ENCODE assay signal across 15 mouse cellular contexts in genomic region chr8:121126191-121126590, GRCm38 (mm10). TPM values are rescaled to one million over a fixed set of nuclear protein-coding genes. Genes with fewer than 3 reads are reported as not detected.
A peak's percentile ranks its signal among the peaks of the same experiment; 100 is the strongest.
DNase-seq lines count a peak whose midpoint lies in the region; ATAC-seq and TF ChIP-seq lines count a peak whose summit lies in the region.
"Had no signal": no experiment of that assay in that cellular context is flagged by ENCODE, and none has a peak within 500 bp of the region (broad histone marks: within the 10 kb centered on the region; RNA-seq: fewer than 3 reads in every experiment).

No protein-coding gene starts in this region.

- no peak overlapping the region for H3K27ac ChIP-seq in heart, embryonic 14.5 days (replicated peaks in 1 of 2; ENCODE audit: control insufficient read depth in 1 of 2, insufficient read depth in 1 of 2, low read depth in 2 of 2, low read length in 2 of 2)
- H3K27ac ChIP-seq in lung, embryonic 15.5 days = peak overlapping the region; percentile 62; the same call in 1 of the 2 replicates
- no peak overlapping the region for H3K27ac ChIP-seq in hindbrain, postnatal 0 days
- H3K27ac ChIP-seq in stomach, embryonic 14.5 days (ENCODE audit: low read length) = no peak overlapping the region
- H3K27ac ChIP-seq: liver, embryonic 12.5 days had no signal

- H3K36me3 ChIP-seq in heart, embryonic 14.5 days (ENCODE audit: control insufficient read depth, insufficient read depth, low read length) = peaks cover 5% of the 10 kb centered on the region; the same call in 1 of the 2 replicates
- H3K36me3 ChIP-seq in lung, embryonic 15.5 days = no peaks in the 10 kb centered on the region
- H3K36me3 ChIP-seq in hindbrain, postnatal 0 days (ENCODE audit: insufficient read depth, low read length) = no peaks in the 10 kb centered on the region
- no peaks in the 10 kb centered on the region for H3K36me3 ChIP-seq in stomach, embryonic 14.5 days (ENCODE audit: control insufficient read depth, insufficient read depth, low read length)
- H3K36me3 ChIP-seq: liver, embryonic 12.5 days had no signal

- peak overlapping the region; percentile 77 for H3K4me2 ChIP-seq in heart, embryonic 14.5 days (ENCODE audit: low read length)
- peak overlapping the region; percentile 68 for H3K4me2 ChIP-seq in lung, embryonic 15.5 days
- 0 out of 2 replicates have a peak overlapping the region, but pooled peaks have one; percentile 39 for H3K4me2 ChIP-seq in hindbrain, postnatal 0 days (ENCODE audit: low read depth, low read length)
- peak overlapping the region; percentile 60 for H3K4me2 ChIP-seq in stomach, embryonic 14.5 days (replicated peaks; ENCODE audit: low read depth, low read length)

- 13% methylated on average over 6 of the region's 6 CpGs for WGBS in heart, embryonic 14.5 days
- WGBS in lung, embryonic 15.5 days = 6% methylated on average over 6 of the region's 6 CpGs
- WGBS in hindbrain, postnatal 0 days = 5% methylated on average over 6 of the region's 6 CpGs
- WGBS in stomach, embryonic 14.5 days = 10% methylated on average over 6 of the region's 6 CpGs

- H3K4me1 ChIP-seq in heart, embryonic 14.5 days (ENCODE audit: control insufficient read depth in 2 of 2, insufficient read depth in 2 of 2, low read length in 2 of 2) = peaks cover 11 to 38% of the 10 kb centered on the region in 2 experiments
- H3K4me1 ChIP-seq in lung, embryonic 15.5 days = peaks cover 41% of the 10 kb centered on the region
- H3K4me1 ChIP-seq in hindbrain, postnatal 0 days (ENCODE audit: insufficient read depth, low read length) = peaks cover 3% of the 10 kb centered on the region; the same call in 1 of the 2 replicates
- H3K4me1 ChIP-seq in stomach, embryonic 14.5 days (ENCODE audit: control insufficient read depth, insufficient read depth, low read length) = peaks cover 14% of the 10 kb centered on the region; the same call in 1 of the 2 replicates

- no peak for DNase-seq in heart, postnatal 25 days (ENCODE audit: low spot score)
- DNase-seq in lung, postnatal 14 days = no peak
- DNase-seq in hindbrain, postnatal 0 days (ENCODE audit: low spot score) = no peak
- DNase-seq in gastrocnemius, postnatal 36 days = no peak
- no peak for DNase-seq in adrenal gland, postnatal 4 days (ENCODE audit: low spot score in 2 of 2)
- DNase-seq: cerebellum, adult 9-10 months; right cerebral cortex, postnatal 4 days; thymus, adult 18-20 months had no signal

- peaks cover 94% of the 10 kb centered on the region for H3K27me3 ChIP-seq in heart, embryonic 14.5 days (ENCODE audit: control insufficient read depth, insufficient read depth, low read length)
- peaks cover 98% of the 10 kb centered on the region for H3K27me3 ChIP-seq in lung, embryonic 15.5 days
- H3K27me3 ChIP-seq in hindbrain, postnatal 0 days (ENCODE audit: insufficient read depth, low read length) = peaks cover 97% of the 10 kb centered on the region
- H3K27me3 ChIP-seq in stomach, embryonic 14.5 days (ENCODE audit: control insufficient read depth, insufficient read depth, low read length) = peaks cover 35% of the 10 kb centered on the region

- intact Hi-C loops in heart, postnatal 25 days (cut with DNase I) = loop anchor here (5.0 kb wide), 1 partner anchor 101 kb away; no protein-coding TSS in a partner anchor
- intact Hi-C loops in gastrocnemius, postnatal 36 days (cut with DNase I) = no loop called here

- TF ChIP-seq CTCF in hindbrain, postnatal 0 days (IDR thresholded peaks at IDR 0.05; ENCODE audit: low read depth) = no peak

- H3K9me3 ChIP-seq in heart, embryonic 14.5 days (ENCODE audit: control insufficient read depth, low read length) = no peaks in the 10 kb centered on the region
- H3K9me3 ChIP-seq in lung, embryonic 15.5 days = no peaks in the 10 kb centered on the region
- H3K9me3 ChIP-seq in hindbrain, postnatal 0 days (ENCODE audit: low read length) = no peaks in the 10 kb centered on the region
- H3K9me3 ChIP-seq in stomach, embryonic 14.5 days (ENCODE audit: control insufficient read depth, low read depth, low read length) = no peaks in the 10 kb centered on the region
- H3K9me3 ChIP-seq: liver, embryonic 12.5 days; megakaryocyte, embryonic 14.5 days had no signal

- ATAC-seq in heart, embryonic 14.5 days (ENCODE audit: insufficient number of reproducible peaks, insufficient read depth, low FRiP score, low read depth) = no peak
- ATAC-seq in lung, embryonic 15.5 days (ENCODE audit: borderline replicate concordance, extremely low read depth, low FRiP score, low TSS enrichment) = no peak
- no peak for ATAC-seq in hindbrain, postnatal 0 days
- ATAC-seq in stomach, embryonic 14.5 days (ENCODE audit: insufficient number of reproducible peaks, insufficient read depth, low FRiP score, low read depth) = no peak

- H3K4me3 ChIP-seq in heart, embryonic 14.5 days (ENCODE audit: control insufficient read depth in 1 of 2, insufficient read depth in 1 of 2, low read depth in 1 of 2, low read length in 2 of 2) = peak overlapping the region in 1 of 2 experiments; percentile 41; a peak in 3 of 4 replicates
- H3K4me3 ChIP-seq in lung, embryonic 15.5 days = peak overlapping the region; percentile 37
- H3K4me3 ChIP-seq in hindbrain, postnatal 0 days (ENCODE audit: low read length) = no peak overlapping the region
- peak overlapping the region; percentile 24 for H3K4me3 ChIP-seq in stomach, embryonic 14.5 days (ENCODE audit: low read depth, low read length)

- peak overlapping the region; percentile 65; the same call in 1 of the 2 replicates for H3K9ac ChIP-seq in heart, embryonic 14.5 days (ENCODE audit: low read length)
- no peak overlapping the region for H3K9ac ChIP-seq in lung, embryonic 15.5 days
- no peak overlapping the region for H3K9ac ChIP-seq in hindbrain, postnatal 0 days (replicated peaks; ENCODE audit: low read length)
- H3K9ac ChIP-seq in stomach, embryonic 14.5 days (replicated peaks; ENCODE audit: low read depth, low read length) = no peak overlapping the region
- H3K9ac ChIP-seq: liver, embryonic 12.5 days had no signal

RNA-seq across cellular contexts. Expression of gene Foxl1, which starts 1.5 kb away (rescaled TPM):
- 0.16 and 0.32 TPM in 2 replicates for polyA plus RNA-seq in heart, embryonic 14.5 days (2014; fragmentation: Nextera tagmentation; extraction: Ambion mirVana)
- under 1 TPM in 1 of 2 experiments, not detected in 1; 0.16 TPM for total RNA-seq in heart, postnatal 25 days (2021)
- polyA plus RNA-seq in lung, embryonic 15.5 days (2015; fragmentation: Nextera tagmentation; extraction: Ambion mirVana) = 6.8 and 8.5 TPM in 2 replicates
- 0.40 and 0.58 TPM in 2 replicates for total RNA-seq in hindbrain, postnatal 0 days (2014; rRNA removed)
- polyA plus RNA-seq in hindbrain, postnatal 0 days (2015; fragmentation: Nextera tagmentation; extraction: Ambion mirVana) = 0.21 TPM in 1 of 2 replicates, not detected in the other
- 6.9 and 7.0 TPM in 2 replicates for polyA plus RNA-seq in stomach, embryonic 14.5 days (2014; fragmentation: Nextera tagmentation; extraction: Ambion mirVana)
- not detected for total RNA-seq in gastrocnemius, postnatal 36 days (2021)
- 1 to 10 TPM; 1.2 to 1.8 TPM for total RNA-seq in adrenal gland, postnatal 4 days (2021)
- total RNA-seq: gastrocnemius, postnatal 25 days; neutrophil, adult 5-6 weeks had no signal

RNA-seq across cellular contexts. Expression of gene Foxc2, which starts 10.2 kb away (rescaled TPM):
- 5.9 and 6.4 TPM in 2 replicates for polyA plus RNA-seq in heart, embryonic 14.5 days (2014; fragmentation: Nextera tagmentation; extraction: Ambion mirVana)
- total RNA-seq in heart, postnatal 25 days (2021) = 1 to 10 TPM; 2.0 to 2.2 TPM
- 2.1 and 2.3 TPM in 2 replicates for polyA plus RNA-seq in lung, embryonic 15.5 days (2015; fragmentation: Nextera tagmentation; extraction: Ambion mirVana)
- total RNA-seq in hindbrain, postnatal 0 days (2014; rRNA removed) = 3.7 and 10.6 TPM in 2 replicates
- polyA plus RNA-seq in hindbrain, postnatal 0 days (2015; fragmentation: Nextera tagmentation; extraction: Ambion mirVana) = 2.8 and 3.6 TPM in 2 replicates
- polyA plus RNA-seq in stomach, embryonic 14.5 days (2014; fragmentation: Nextera tagmentation; extraction: Ambion mirVana) = 0.20 and 0.56 TPM in 2 replicates
- total RNA-seq in gastrocnemius, postnatal 36 days (2021) = under 1 TPM; 0.18 to 0.27 TPM
- 10 to 100 TPM in 1 of 2 experiments, 1 to 10 TPM in 1; 9.8 to 15.2 TPM for total RNA-seq in adrenal gland, postnatal 4 days (2021)
- total RNA-seq: neutrophil, adult 5-6 weeks had no signal

RNA-seq across cellular contexts. Expression of gene Mthfsd, which starts 18.0 kb away (rescaled TPM):
- polyA plus RNA-seq in heart, embryonic 14.5 days (2014; fragmentation: Nextera tagmentation; extraction: Ambion mirVana) = 37.4 and 41.1 TPM in 2 replicates
- total RNA-seq in heart, postnatal 25 days (2021) = 10 to 100 TPM; 13.2 to 14.2 TPM
- 60.2 and 60.8 TPM in 2 replicates for polyA plus RNA-seq in lung, embryonic 15.5 days (2015; fragmentation: Nextera tagmentation; extraction: Ambion mirVana)
- 39.9 and 45.6 TPM in 2 replicates for total RNA-seq in hindbrain, postnatal 0 days (2014; rRNA removed)
- polyA plus RNA-seq in hindbrain, postnatal 0 days (2015; fragmentation: Nextera tagmentation; extraction: Ambion mirVana) = 44.4 and 47.0 TPM in 2 replicates
- polyA plus RNA-seq in stomach, embryonic 14.5 days (2014; fragmentation: Nextera tagmentation; extraction: Ambion mirVana) = 65.9 and 66.6 TPM in 2 replicates
- 10 to 100 TPM; 11.1 to 13.9 TPM for total RNA-seq in gastrocnemius, postnatal 36 days (2021)
- 10 to 100 TPM; 39.2 to 42.7 TPM for total RNA-seq in adrenal gland, postnatal 4 days (2021)

RNA-seq across cellular contexts. Expression of gene Foxf1, which starts 42.0 kb away (rescaled TPM):
- polyA plus RNA-seq in heart, embryonic 14.5 days (2014; fragmentation: Nextera tagmentation; extraction: Ambion mirVana) = 0.80 TPM in 1 of 2 replicates, not detected in the other
- under 1 TPM in 1 of 2 experiments, not detected in 1; 0.20 TPM for total RNA-seq in heart, postnatal 25 days (2021)
- 151 and 157 TPM in 2 replicates for polyA plus RNA-seq in lung, embryonic 15.5 days (2015; fragmentation: Nextera tagmentation; extraction: Ambion mirVana)
- total RNA-seq in hindbrain, postnatal 0 days (2014; rRNA removed) = 1.8 and 1.9 TPM in 2 replicates
- 1.2 and 1.4 TPM in 2 replicates for polyA plus RNA-seq in hindbrain, postnatal 0 days (2015; fragmentation: Nextera tagmentation; extraction: Ambion mirVana)
- polyA plus RNA-seq in stomach, embryonic 14.5 days (2014; fragmentation: Nextera tagmentation; extraction: Ambion mirVana) = 147 and 163 TPM in 2 replicates
- not detected for total RNA-seq in gastrocnemius, postnatal 36 days (2021)
- total RNA-seq in adrenal gland, postnatal 4 days (2021) = 1 to 10 TPM; 1.1 TPM
- total RNA-seq: gastrocnemius, postnatal 25 days; neutrophil, adult 5-6 weeks had no signal
